Mouse (Mus musculus) lung, embryonic 15.5 days (tissue): ENCODE data around the gene Egln2. TPM values are rescaled to one million over a fixed set of nuclear protein-coding genes. Genes with fewer than 3 reads are reported as not detected.

Experiments
- ATAC-seq: fragments of 200-750 bp; cut with Nextera tagmentation; 2 replicates; pipeline ENCODE4 v1.8.0; 2017; ENCODE audit warnings: moderate number of reproducible peaks, borderline replicate concordance; ENCODE audit not compliant: low FRiP score, low TSS enrichment; ENCODE audit errors: extremely low read depth
- H3K27ac ChIP-seq: fragments of 300-500 bp; sonication (generic); 2 replicates; pipeline ENCODE4 v1.5.1; 2015; ENCODE audit warnings: moderate library complexity, mild to moderate bottlenecking, inconsistent platforms
- H3K27me3 ChIP-seq: fragments of 300-500 bp; sonication (generic); 2 replicates; pipeline ENCODE4 v1.6.1; 2015; ENCODE audit warnings: inconsistent platforms
- H3K36me3 ChIP-seq: fragments of 300-500 bp; sonication (generic); 2 replicates; pipeline ENCODE4 v1.6.1; 2015; ENCODE audit warnings: inconsistent platforms
- H3K4me1 ChIP-seq: fragments of 300-500 bp; sonication (generic); 2 replicates; pipeline ENCODE4 v1.6.1; 2015; ENCODE audit warnings: inconsistent platforms
- H3K4me2 ChIP-seq: fragments of 300-500 bp; sonication (generic); 2 replicates; pipeline ENCODE4 v1.6.1; 2015; ENCODE audit warnings: inconsistent platforms, mild to moderate bottlenecking, moderate library complexity
- H3K4me3 ChIP-seq: fragments of 300-500 bp; sonication (generic); 2 replicates; pipeline ENCODE4 v1.5.1; 2015; ENCODE audit warnings: mild to moderate bottlenecking, inconsistent platforms
- H3K9ac ChIP-seq: fragments of 300-500 bp; sonication (generic); 2 replicates; pipeline ENCODE4 v1.6.1; 2015; ENCODE audit warnings: inconsistent platforms
- H3K9me3 ChIP-seq: fragments of 300-500 bp; sonication (generic); 2 replicates; pipeline ENCODE4 v1.6.1; 2016; ENCODE audit warnings: inconsistent platforms
- WGBS: fragments of 180-500 bp; shearing (Covaris S2); methylation state at CpG from one replicate; pipeline ENCODE4 v1.1.7; 2015; 5-methylcytosine and 5-hydroxymethylcytosine counted together
- polyA plus RNA-seq: library from polyadenylated mRNA; unstranded; fragments of >200 nt; fragmentation: Nextera tagmentation; extraction: Ambion mirVana; gene quantifications from 2 replicates; pipeline ENCODE4 v1.2.1, GENCODE M21; 2015

Egln2 gene
- 82.3 and 83.5 TPM in 2 replicates for polyA plus RNA-seq

DNA sequence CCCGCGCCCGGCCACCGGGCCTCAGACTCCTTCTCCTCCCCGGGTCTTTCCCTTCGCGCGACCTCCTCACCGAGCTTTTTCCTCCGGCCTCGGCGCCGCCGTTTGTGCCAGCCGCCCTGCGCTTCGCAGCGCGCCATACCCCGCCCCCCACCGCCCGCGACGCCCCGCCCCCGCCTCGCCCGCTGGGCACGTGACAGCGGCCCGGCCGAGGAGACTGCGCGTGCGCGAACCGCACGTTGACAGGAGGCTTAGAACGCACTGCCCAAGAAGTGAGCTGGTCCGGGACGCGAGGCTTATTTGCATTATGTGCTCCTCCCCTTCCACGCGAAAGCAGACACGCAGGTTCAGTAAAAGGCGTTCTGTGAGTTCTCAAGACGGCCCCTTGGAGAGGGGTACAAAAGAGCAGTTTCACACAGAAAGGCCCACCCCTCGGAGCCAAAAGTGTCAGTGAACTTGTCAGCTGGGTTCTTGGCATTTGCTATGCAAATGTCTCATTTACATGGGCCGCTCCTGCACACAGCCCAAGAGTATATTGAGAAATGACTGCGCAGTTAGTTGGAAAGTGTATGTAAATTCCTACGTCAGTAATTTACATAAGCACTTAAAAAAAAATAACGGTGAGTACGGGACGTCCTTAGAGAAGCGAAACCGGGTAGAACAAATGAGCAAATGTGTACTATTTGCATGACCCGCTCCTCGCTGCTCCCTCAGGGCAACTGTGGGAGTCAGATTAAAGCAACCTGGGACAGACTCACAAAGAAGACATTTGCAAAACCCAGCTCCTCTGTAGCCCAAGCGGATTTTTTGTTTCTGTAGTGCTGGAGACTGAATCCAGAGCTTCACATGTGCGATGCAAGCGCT, at the start of gene Egln2:
Gene Egln2 (minus strand): TSS at position 189 of the 861 bp plus-strand sequence.
- H3K4me1 ChIP-seq: peaks cover 42% of the 10 kb centered on the region
- ATAC-seq: peak; percentile 86
- peaks cover 27% of the 10 kb centered on the region; the same call in 1 of the 2 replicates for H3K36me3 ChIP-seq
- H3K4me3 ChIP-seq: peak within 1 kb of the TSS; percentile 60
- WGBS: 2% methylated on average over 61 of the region's 61 CpGs
- peak within 1 kb of the TSS; percentile 85 for H3K4me2 ChIP-seq
- H3K9ac ChIP-seq: peak within 1 kb of the TSS; percentile 82
- H3K27me3 ChIP-seq: no peaks in the 10 kb centered on the region
- peak within 1 kb of the TSS; percentile 99 for H3K27ac ChIP-seq
- H3K9me3 ChIP-seq: no peaks in the 10 kb centered on the region

DNA sequence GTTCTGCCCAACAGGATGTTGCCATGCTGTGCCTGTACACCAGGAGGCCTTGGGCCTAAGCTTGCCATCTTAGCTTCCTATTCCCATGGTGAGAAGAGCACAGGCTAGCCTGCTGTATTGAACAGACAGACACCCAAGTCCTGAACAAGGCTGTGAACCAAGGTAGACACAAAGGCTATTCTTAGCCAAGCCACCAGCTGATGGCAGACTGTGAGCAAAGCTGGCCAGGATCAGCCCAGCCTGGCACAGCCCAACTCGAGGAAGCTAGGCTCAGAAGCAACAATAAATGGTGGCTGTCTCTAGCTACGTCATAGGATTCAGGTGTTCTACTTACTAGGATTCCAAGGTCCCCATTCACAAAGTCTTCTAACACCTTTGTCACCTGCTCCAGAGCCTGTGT, 46.0 kb upstream of the Egln2 start:
- WGBS: 82% methylated on average over 2 of the region's 2 CpGs
- Histone ChIP-seq H3K36me3 (peaks cover 46% of the 10 kb centered on the region), H3K27ac (no peak overlapping the region), H3K9me3 (no peaks in the 10 kb centered on the region), H3K4me1 (no peaks in the 10 kb centered on the region), H3K9ac (no peak overlapping the region), H3K27me3 (no peaks in the 10 kb centered on the region), H3K4me3 (no peak overlapping the region), H3K4me2 (no peak overlapping the region)
- no peak for ATAC-seq

DNA sequence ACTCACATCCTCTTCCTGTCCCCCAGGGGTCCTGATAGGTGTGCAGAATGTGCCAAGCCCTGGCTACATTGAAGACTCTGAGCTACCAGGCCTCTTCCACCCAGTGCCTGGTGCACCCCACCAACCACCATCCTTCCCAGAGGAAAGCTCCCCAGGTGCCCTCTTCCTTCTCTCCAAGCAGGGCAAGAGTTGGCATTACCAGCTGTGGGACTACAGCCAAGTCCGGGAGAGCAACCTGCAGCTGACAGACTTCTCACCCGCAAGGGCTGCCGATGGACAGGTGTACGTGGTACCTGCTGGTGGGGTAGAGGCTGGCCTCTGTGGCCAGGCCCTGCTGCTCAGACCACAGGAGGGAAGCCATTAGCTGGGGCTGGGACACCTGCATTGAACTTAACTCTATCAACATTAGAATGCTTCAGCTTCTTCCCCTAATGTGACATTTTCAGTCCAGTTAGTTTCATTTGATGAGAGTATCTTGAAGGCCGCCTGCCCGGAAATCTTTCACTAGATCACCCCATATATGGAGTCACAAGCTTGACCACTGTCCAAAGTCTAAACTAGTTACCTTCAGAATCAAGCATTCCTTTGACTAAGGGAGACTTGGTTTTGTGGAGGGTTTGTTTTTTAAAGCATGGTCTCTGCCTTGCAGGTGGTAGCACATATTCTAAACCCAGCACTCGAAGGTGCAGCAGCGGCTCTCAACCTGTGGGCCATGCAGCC, 37.3 kb upstream of the Egln2 start:
- Histone ChIP-seq H3K27me3 (no peaks in the 10 kb centered on the region), H3K4me2 (no peak overlapping the region), H3K4me1 (no peaks in the 10 kb centered on the region), H3K27ac (no peak overlapping the region), H3K36me3 (peaks cover 42% of the 10 kb centered on the region), H3K9me3 (no peaks in the 10 kb centered on the region), H3K4me3 (no peak overlapping the region), H3K9ac (no peak overlapping the region)
- WGBS: 95% methylated on average over 8 of the region's 8 CpGs
- no peak for ATAC-seq

DNA sequence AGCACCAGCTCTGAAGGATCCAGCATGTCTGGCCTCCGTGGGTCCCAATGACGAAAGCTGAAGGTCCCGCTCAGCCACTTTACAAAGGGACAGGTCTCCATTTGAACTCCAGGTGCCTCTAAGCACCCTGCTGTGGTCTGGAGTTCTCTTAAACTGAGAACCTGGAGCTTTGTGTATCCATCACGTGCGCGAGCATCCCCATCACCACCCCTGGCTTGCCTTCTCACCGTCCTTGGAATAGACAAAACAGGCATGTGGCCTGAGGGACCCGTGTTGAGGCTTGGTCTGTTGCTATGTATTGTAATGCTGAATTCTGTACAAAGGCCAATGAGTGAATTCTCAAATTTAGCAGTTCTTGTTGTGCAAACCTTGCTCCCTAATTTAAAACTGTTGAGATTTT, 32.2 kb upstream of the Egln2 start:
- H3K36me3 ChIP-seq: peaks cover 20% of the 10 kb centered on the region
- 90% methylated on average over 8 of the region's 8 CpGs for WGBS
- no peak overlapping the region for H3K9ac ChIP-seq
- no peak overlapping the region for H3K4me3 ChIP-seq
- no peak overlapping the region for H3K27ac ChIP-seq
- no peak for ATAC-seq
- H3K4me2 ChIP-seq: no peak overlapping the region
- H3K9me3 ChIP-seq: no peaks in the 10 kb centered on the region
- H3K27me3 ChIP-seq: no peaks in the 10 kb centered on the region
- H3K4me1 ChIP-seq: peaks cover 13% of the 10 kb centered on the region

DNA sequence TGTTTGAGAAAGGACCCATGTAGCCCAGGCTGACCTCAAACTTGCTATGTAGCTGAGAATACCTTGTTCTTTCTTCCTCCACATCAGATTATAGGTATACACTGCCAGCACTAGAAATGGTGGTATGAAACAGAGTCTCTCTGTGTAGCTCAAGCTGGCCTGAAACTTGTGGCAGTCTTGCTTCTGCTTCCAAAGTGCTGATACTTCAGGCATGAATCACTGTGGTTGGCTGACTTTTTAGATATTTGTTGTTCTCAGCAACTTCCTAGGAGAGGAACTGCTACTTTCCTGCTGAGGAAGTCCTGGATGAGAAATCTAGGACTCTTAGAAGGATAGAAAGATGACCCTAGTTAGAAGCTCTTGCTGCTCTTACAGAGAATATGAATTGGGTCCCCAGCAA, 31.8 kb upstream of the Egln2 start:
- Histone ChIP-seq H3K27ac (no peak overlapping the region), H3K27me3 (no peaks in the 10 kb centered on the region), H3K9me3 (no peaks in the 10 kb centered on the region), H3K9ac (no peak overlapping the region), H3K4me3 (no peak overlapping the region), H3K4me1 (peaks cover 16% of the 10 kb centered on the region), H3K36me3 (peaks cover 20% of the 10 kb centered on the region), H3K4me2 (no peak overlapping the region)
- ATAC-seq: no peak

DNA sequence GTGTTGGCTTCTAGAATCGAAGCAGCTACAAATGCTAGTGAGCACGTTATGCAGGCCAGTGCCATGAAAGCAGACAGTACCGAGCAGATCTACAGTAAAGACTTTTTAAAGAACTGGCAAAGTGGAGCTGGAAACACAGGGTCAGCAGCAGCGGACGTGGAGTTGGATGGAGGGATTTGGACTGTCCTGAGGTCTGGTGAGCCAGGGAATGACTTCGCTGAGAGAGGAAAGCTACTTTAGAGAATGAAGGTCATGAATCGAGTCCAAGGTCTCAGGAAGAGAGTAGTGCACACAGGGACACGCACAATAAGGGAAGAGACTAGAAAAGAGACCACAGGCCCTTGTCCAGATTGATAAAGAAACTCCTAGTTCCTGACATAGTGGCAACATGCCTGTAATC, 31.0 kb upstream of the Egln2 start:
- H3K9ac ChIP-seq: no peak overlapping the region
- no peak overlapping the region for H3K4me3 ChIP-seq
- no peak overlapping the region for H3K4me2 ChIP-seq
- H3K36me3 ChIP-seq: peaks cover 20% of the 10 kb centered on the region
- no peaks in the 10 kb centered on the region for H3K9me3 ChIP-seq
- 90% methylated on average over 8 of the region's 8 CpGs for WGBS
- H3K4me1 ChIP-seq: peaks cover 16% of the 10 kb centered on the region
- no peaks in the 10 kb centered on the region for H3K27me3 ChIP-seq
- no peak for ATAC-seq
- no peak overlapping the region for H3K27ac ChIP-seq

DNA sequence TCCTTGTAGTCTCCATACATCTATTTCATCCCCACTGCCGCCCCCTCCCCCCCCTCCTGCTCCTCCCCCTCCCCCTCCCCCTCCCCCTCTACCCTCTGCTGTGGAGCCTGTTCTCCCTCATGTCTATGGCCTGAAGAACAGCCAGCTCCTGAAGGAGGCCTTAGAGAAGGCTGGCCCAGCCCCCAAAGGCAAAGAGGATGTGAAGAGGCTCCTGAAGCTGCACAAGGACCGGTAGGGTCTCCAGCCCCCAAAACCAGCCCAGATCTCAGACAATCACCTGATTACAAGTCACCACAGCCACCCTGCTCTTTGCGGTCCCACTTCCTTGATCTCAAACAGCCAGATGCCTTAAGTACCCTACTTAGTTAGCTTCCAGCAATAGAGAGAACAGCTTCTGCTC, 30.5 kb upstream of the Egln2 start:
- H3K27ac ChIP-seq: no peak overlapping the region
- no peaks in the 10 kb centered on the region for H3K9me3 ChIP-seq
- ATAC-seq: no peak
- no peak overlapping the region for H3K4me2 ChIP-seq
- peaks cover 16% of the 10 kb centered on the region for H3K4me1 ChIP-seq
- H3K9ac ChIP-seq: no peak overlapping the region
- H3K36me3 ChIP-seq: peaks cover 20% of the 10 kb centered on the region
- no peak overlapping the region for H3K4me3 ChIP-seq
- WGBS: 80% methylated on average over 3 of the region's 3 CpGs
- H3K27me3 ChIP-seq: no peaks in the 10 kb centered on the region

DNA sequence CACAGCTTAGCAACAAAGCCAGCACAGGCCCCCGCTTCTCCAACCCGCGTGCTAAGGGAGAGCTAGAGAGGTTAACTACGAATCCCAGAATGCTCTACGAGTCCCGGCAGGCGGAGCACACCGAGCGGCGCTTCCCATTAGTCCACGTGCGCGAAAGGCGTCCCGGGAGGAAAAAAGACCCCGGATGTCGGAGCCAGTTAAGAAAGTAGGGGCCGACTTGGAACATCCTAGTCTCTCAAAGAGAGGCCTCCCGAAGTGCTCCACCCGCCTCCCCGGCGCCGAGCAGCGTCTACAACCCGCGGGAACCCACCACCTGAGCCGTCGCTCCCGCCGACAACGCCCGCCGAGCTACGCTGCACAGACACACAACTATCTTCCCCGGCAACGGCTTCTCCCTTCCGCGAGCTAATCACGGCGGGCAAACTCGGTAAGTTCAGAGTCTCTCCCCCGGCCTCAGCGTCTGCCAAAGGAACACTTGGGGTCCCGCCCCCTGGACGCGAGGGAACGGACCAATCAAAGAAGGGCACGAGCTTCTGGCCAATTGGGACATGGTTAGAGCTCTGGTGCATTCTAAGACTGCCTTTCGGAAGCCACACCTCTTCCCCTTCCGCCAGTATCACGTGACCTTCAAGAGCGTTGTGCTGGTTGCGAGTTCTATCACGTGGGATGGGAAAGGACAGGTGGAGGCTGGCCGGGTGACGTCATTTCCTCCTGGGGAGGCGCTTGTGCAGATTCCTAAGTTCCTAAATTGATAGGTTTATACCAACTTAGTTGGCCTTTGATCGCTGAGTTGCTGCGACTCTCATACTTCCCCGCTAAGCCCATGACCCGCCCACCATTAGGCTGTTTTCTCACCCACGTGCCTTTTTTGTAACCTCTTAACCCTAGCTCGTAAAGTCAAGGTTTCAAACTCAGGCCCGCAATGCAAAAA, 29.3 kb upstream of the Egln2 start, which contains the start of the genes BC024978 and Snrpa:
Gene BC024978 (plus strand): TSS at position 101 of the 931 bp plus-strand sequence.
Gene Snrpa (minus strand): TSS at position 591 of the 931 bp plus-strand sequence.
- H3K27me3 ChIP-seq: no peaks in the 10 kb centered on the region
- no peaks in the 10 kb centered on the region for H3K9me3 ChIP-seq
- peak; percentile 99 for ATAC-seq
- WGBS: under 1% methylated on average over 64 of the region's 64 CpGs
- H3K4me1 ChIP-seq: peaks cover 16% of the 10 kb centered on the region
- peaks cover 31% of the 10 kb centered on the region for H3K36me3 ChIP-seq
- peak within 1 kb of the TSS; percentile 76 for H3K4me3 ChIP-seq
- peak within 1 kb of the TSS; percentile 99 for H3K27ac ChIP-seq
- peak within 1 kb of the TSS; percentile 79 for H3K4me2 ChIP-seq
- H3K9ac ChIP-seq: peak within 1 kb of the TSS; percentile 85

DNA sequence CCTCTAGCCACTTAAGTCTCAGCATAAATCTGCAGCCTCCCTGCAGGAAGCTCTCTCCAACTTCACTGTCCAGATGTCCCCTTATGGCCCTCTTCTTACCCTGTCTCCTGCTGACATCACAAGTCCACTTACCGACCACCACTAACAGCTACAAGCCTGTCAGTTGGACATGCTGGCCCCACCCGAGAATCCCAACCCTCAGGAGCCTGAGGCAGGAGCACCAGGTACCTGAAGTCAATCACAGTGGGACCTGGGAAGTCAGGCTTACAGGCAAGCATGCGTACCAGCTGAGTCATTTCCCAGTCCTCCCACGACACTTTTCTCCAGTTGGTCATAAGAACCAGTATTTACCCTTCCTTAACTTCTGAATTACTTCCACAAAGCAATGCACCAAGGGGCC, 27.1 kb upstream of the Egln2 start:
- Histone ChIP-seq H3K9me3 (no peaks in the 10 kb centered on the region), H3K27me3 (no peaks in the 10 kb centered on the region), H3K27ac (no peak overlapping the region), H3K4me1 (peaks cover 16% of the 10 kb centered on the region), H3K36me3 (peaks cover 53% of the 10 kb centered on the region), H3K4me2 (no peak overlapping the region; the same call in 1 of the 2 replicates), H3K9ac (peak overlapping the region; percentile 20), H3K4me3 (peak overlapping the region; percentile 4; the same call in 1 of the 2 replicates)
- ATAC-seq: no peak
- WGBS: 65% methylated on average over 4 of the region's 4 CpGs

DNA sequence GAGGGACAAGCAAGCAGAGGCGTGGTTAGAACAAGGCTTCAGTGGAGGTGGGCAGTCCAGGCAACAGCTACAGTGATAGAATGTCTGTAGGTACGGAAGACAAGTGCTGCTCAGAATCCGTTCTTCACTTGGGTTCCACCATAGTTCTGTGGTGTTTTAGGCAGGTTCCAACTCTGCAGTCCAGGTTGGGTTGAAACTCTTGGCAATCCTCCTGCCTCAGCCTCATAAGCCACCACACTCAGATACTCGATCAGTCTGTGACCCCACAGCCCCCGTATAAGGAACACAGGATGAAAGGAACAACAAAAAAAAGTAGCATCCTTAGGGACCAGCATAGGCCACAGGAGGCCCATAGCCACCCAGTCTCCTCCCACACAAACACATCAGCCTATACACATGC, 25.8 kb upstream of the Egln2 start:
- H3K9me3 ChIP-seq: no peaks in the 10 kb centered on the region
- ATAC-seq: no peak
- H3K36me3 ChIP-seq: peaks cover 66% of the 10 kb centered on the region
- no peak overlapping the region for H3K4me2 ChIP-seq
- H3K27ac ChIP-seq: no peak overlapping the region
- H3K9ac ChIP-seq: no peak overlapping the region
- H3K4me1 ChIP-seq: peaks cover 16% of the 10 kb centered on the region
- 89% methylated on average over 5 of the region's 5 CpGs for WGBS
- no peak overlapping the region for H3K4me3 ChIP-seq
- no peaks in the 10 kb centered on the region for H3K27me3 ChIP-seq

DNA sequence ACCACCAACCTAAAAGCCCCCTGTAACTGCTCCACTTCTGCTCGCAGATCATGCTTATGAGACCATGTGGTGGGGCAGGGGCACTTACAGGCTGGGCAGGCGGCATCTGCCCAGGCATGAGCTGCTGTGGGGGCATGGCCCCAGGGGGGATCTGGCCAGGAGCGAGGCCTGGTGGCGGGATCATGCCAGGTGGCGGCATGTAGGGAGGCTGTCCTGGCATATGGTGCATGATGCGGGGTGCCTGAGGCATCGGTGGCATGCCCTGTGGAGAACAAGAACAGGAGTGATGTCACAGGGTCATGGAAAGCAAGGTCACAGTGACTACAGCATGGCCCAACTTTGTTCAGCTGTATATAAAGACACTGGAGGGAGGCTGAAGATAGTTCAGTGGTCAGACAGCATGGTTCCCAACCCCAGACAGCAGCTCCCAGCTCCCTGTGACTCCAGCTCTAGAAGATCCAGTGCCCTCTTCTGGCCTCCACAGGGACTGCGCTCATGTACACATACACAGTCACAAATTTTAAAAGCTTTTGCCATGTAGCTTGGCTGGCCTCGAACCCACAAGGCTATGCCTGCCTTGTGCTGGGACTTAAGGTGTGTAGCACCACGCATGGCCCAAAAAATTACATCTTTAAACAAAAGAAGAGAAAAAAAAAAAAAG, 22.8 kb upstream of the Egln2 start:
- ATAC-seq: no peak
- H3K36me3 ChIP-seq: peaks cover 96% of the 10 kb centered on the region
- no peaks in the 10 kb centered on the region for H3K27me3 ChIP-seq
- H3K27ac ChIP-seq: no peak overlapping the region
- no peaks in the 10 kb centered on the region for H3K9me3 ChIP-seq
- no peak overlapping the region for H3K4me2 ChIP-seq
- peaks cover 7% of the 10 kb centered on the region for H3K4me1 ChIP-seq
- H3K9ac ChIP-seq: no peak overlapping the region
- WGBS: 93% methylated on average over 10 of the region's 10 CpGs
- no peak overlapping the region for H3K4me3 ChIP-seq
